Mouse (Mus musculus): ENCODE results near the gene Zfyve9.

DNA sequence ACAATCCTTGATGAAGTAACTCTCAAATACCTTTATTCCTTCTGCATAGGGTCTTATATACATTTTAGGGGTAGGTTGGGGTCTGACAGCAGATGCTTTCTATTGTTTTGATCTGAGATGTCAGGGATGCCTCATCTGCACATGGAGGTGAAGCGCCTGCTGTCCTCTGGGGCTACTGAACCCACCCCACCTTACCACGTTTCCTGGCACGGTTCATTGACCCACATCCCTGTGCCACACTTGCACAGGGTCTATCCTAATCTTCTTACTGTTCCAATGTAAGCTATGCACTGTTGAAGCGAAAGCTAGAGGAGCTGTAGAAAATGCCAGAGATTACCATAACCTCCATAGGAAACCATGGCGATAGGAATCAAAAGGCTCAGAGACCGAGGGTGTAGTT is 31.0 kb upstream of the Zfyve9 start:
- TF ChIP-seq CTCF (IDR thresholded peaks at IDR 0.05; ENCODE audit: low read depth, low read length) (no peak), POLR2A (IDR thresholded peaks at IDR 0.05; ENCODE audit: extremely low read depth, insufficient read depth, low read length) (no peak)
